Mouse (Mus musculus): ENCODE measurements around the gene Rnft1. TPM values are rescaled to one million over a fixed set of nuclear protein-coding genes. Genes with fewer than 3 reads are reported as not detected.
A peak's percentile ranks its signal among the peaks of the same experiment; 100 is the strongest.
"Not testable (repeated sequence)": the region's sequence is repeated elsewhere in the genome, so short reads cannot be mapped to it uniquely, and the experiment has no call there.

Gene Rnft1
- polyA plus RNA-seq, 1 experiment from 2014 or later: 19.7 TPM

- H3K27me3 ChIP-seq (ENCODE audit: insufficient read depth, poor library complexity, severe bottlenecking); H3K4me1 ChIP-seq (replicated peaks); H3K4me3 ChIP-seq; H3K27ac ChIP-seq; H3K9me3 ChIP-seq; DNase-seq (ENCODE audit: low spot score): not testable (repeated sequence)
- H3K36me3 ChIP-seq: peaks cover 60% of the 10 kb centered on the region
- 90% methylated on average over 6 of the region's 6 CpGs for WGBS
These were observed 48.8 kb downstream of the Rnft1 start for GRCm38 (mm10) chr11:86533302-86533701.

- WGBS: 97% methylated on average over 5 of the region's 5 CpGs
- no peaks in the 10 kb centered on the region for H3K9me3 ChIP-seq
- H3K36me3 ChIP-seq: peaks cover 53% of the 10 kb centered on the region
- DNase-seq (ENCODE audit: low spot score): no peak
- no peak overlapping the region for H3K4me3 ChIP-seq
- no peaks in the 10 kb centered on the region for H3K4me1 ChIP-seq (replicated peaks)
- H3K27ac ChIP-seq: no peak overlapping the region
- H3K27me3 ChIP-seq (ENCODE audit: insufficient read depth, poor library complexity, severe bottlenecking): no peaks in the 10 kb centered on the region
These were observed 49.9 kb downstream of the Rnft1 start for GRCm38 (mm10) chr11:86534201-86534910.

- Histone ChIP-seq H3K27ac (no peak overlapping the region), H3K36me3 (peaks cover 24% of the 10 kb centered on the region), H3K9me3 (no peaks in the 10 kb centered on the region), H3K4me1 (replicated peaks) (peaks cover 15% of the 10 kb centered on the region), H3K27me3 (ENCODE audit: insufficient read depth, poor library complexity, severe bottlenecking) (no peaks in the 10 kb centered on the region), H3K4me3 (no peak overlapping the region)
- WGBS: 90% methylated on average over 4 of the region's 4 CpGs
- DNase-seq (ENCODE audit: low spot score): no peak
These were observed 54.3 kb downstream of the Rnft1 start for GRCm38 (mm10) chr11:86538786-86539185.

DNA sequence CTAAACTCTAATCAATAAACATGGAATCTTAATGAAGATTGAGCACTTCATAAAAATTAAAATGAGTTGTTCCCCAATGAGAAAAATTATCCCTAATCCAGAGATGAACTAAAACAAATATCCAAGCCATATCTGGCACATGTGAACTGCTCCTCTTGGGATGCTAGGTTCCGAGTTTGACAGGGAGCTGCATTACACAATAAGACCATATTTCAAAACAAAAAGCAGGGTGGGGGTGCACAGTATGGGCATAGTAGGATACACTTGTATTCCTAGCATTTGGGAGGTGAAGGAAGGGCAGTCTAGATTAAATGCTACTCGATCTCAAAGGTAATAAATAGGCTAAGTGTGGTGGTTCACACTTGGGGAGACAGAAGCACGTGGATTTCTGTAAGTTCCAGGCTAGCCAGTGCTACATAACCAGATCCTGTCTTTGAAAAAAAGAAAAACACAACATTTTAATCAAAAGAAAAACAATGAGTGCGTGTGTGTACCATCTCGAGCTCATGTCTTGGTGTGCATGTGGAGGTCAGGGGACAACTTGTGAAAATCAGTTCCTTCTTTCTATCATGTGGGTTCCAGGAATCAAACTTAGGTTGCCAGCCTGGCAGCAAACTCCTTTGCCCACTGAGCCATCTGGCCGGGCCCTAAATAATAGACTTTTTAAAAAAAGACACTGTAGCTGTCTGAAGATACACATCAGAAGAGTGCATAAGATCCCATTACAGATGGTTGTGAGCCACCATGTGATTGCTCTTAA lies 55.4 kb downstream of the Rnft1 start:
- WGBS: 93% methylated on average over 6 of the region's 6 CpGs
- Histone ChIP-seq H3K4me1 (replicated peaks) (peaks cover 18% of the 10 kb centered on the region), H3K4me3 (no peak overlapping the region), H3K27ac (no peak overlapping the region), H3K36me3 (peaks cover 14% of the 10 kb centered on the region), H3K9me3 (no peaks in the 10 kb centered on the region), H3K27me3 (ENCODE audit: insufficient read depth, poor library complexity, severe bottlenecking) (no peaks in the 10 kb centered on the region)
- DNase-seq (ENCODE audit: low spot score): no peak

DNA sequence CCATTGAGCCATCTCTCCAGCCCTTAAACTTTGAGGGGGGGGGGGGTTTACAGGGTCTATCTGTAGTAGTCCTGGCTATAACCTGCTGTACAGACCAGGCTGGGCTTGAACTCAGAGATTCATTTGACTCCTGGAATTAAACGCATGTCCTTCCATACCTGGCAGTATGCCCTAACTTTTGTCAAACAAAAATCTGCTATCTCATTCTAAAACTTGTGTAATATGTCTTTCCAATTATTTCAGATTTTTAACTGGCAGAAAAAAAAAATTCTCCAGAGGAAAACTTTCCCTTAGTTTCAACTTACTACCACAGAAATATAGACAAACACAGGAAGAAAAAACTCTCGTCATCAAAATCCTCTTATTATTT lies 56.0 kb downstream of the Rnft1 start:
- 93% methylated on average over 2 of the region's 2 CpGs for WGBS
- Histone ChIP-seq H3K36me3 (peaks cover 13% of the 10 kb centered on the region), H3K9me3 (no peaks in the 10 kb centered on the region), H3K4me3 (no peak overlapping the region), H3K27ac (no peak overlapping the region), H3K4me1 (replicated peaks) (peaks cover 21% of the 10 kb centered on the region), H3K27me3 (ENCODE audit: insufficient read depth, poor library complexity, severe bottlenecking) (no peaks in the 10 kb centered on the region)
- DNase-seq (ENCODE audit: low spot score): no peak

DNA sequence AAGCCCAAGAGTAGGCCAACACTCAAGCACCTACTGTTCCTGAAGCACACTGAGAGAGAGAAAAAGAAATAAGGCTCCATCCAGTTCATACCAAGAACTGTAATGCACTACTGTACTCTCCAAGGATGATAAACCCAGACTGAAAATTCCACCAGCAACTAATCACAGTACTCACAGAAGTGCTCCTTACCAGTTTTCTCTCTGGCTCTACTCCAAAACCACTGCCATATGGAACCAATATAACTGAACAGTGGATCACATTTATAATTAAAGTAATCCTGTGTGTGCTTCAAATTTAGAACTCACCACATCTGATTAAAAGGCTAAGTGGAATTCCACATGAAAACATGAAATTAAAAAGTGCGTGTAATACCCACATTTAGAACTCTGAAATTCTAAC lies 58.4 kb downstream of the Rnft1 start:
- no peaks in the 10 kb centered on the region for H3K27me3 ChIP-seq (ENCODE audit: insufficient read depth, poor library complexity, severe bottlenecking)
- peaks cover 25% of the 10 kb centered on the region for H3K4me1 ChIP-seq (replicated peaks)
- no peak overlapping the region for H3K4me3 ChIP-seq
- WGBS: 90% methylated on average over 1 of the region's 1 CpGs
- H3K9me3 ChIP-seq: no peaks in the 10 kb centered on the region
- H3K27ac ChIP-seq: no peak overlapping the region
- no peak for DNase-seq (ENCODE audit: low spot score)
- peaks cover 11% of the 10 kb centered on the region for H3K36me3 ChIP-seq

- Histone ChIP-seq H3K4me1 (replicated peaks) (peaks cover 25% of the 10 kb centered on the region), H3K36me3 (peaks cover 8% of the 10 kb centered on the region; the same call in 1 of the 2 replicates), H3K9me3 (no peaks in the 10 kb centered on the region), H3K4me3 (peak overlapping the region; percentile 98), H3K27ac (peak overlapping the region; percentile 96), H3K27me3 (ENCODE audit: insufficient read depth, poor library complexity, severe bottlenecking) (no peaks in the 10 kb centered on the region)
- DNase-seq (ENCODE audit: low spot score): no peak
- WGBS: 2% methylated on average over 50 of the region's 50 CpGs
These were observed 59.6 kb downstream of the Rnft1 start for GRCm38 (mm10) chr11:86543960-86544638.

- H3K9me3 ChIP-seq: no peaks in the 10 kb centered on the region
- peak within 1 kb of the TSS; percentile 98 for H3K4me3 ChIP-seq
- H3K27ac ChIP-seq: peak within 1 kb of the TSS; percentile 96
- DNase-seq (ENCODE audit: low spot score): peak; percentile 99
- no peaks in the 10 kb centered on the region for H3K27me3 ChIP-seq (ENCODE audit: insufficient read depth, poor library complexity, severe bottlenecking)
- under 1% methylated on average over 43 of the region's 43 CpGs for WGBS
- H3K36me3 ChIP-seq: peaks cover 13% of the 10 kb centered on the region
- H3K4me1 ChIP-seq (replicated peaks): peaks cover 25% of the 10 kb centered on the region
These were observed 60.3 kb downstream of the Rnft1 start, which contains the start of the genes Rps6kb1 and Tubd1 for GRCm38 (mm10) chr11:86544639-86545299. Rps6kb1 (minus strand) TSS chr11:86544805. Tubd1 (plus strand) TSS chr11:86544991.

GRCm38 (mm10) chr11:86545556-86545955 lies 61.1 kb downstream of the Rnft1 start:
- H3K36me3 ChIP-seq: peaks cover 18% of the 10 kb centered on the region
- H3K27ac ChIP-seq: peak overlapping the region; percentile 96
- H3K4me1 ChIP-seq (replicated peaks): peaks cover 25% of the 10 kb centered on the region
- H3K27me3 ChIP-seq (ENCODE audit: insufficient read depth, poor library complexity, severe bottlenecking): no peaks in the 10 kb centered on the region
- H3K9me3 ChIP-seq: no peaks in the 10 kb centered on the region
- 79% methylated on average over 8 of the region's 8 CpGs for WGBS
- no peak for DNase-seq (ENCODE audit: low spot score)
- peak overlapping the region; percentile 98 for H3K4me3 ChIP-seq

GRCm38 (mm10) chr11:86547412-86547811 lies 63.0 kb downstream of the Rnft1 start:
- Histone ChIP-seq H3K27me3 (ENCODE audit: insufficient read depth, poor library complexity, severe bottlenecking) (no peaks in the 10 kb centered on the region), H3K9me3 (no peaks in the 10 kb centered on the region), H3K4me3 (no peak overlapping the region), H3K27ac (no peak overlapping the region), H3K4me1 (replicated peaks) (peaks cover 24% of the 10 kb centered on the region), H3K36me3 (peaks cover 18% of the 10 kb centered on the region)
- DNase-seq (ENCODE audit: low spot score): no peak
- WGBS: 97% methylated on average over 1 of the region's 1 CpGs
